Mouse (Mus musculus) C2C12 (cell line): ENCODE data around the gene Ubap1l.

Experiments used
- CEBPB ChIP-seq: IDR thresholded peaks from one replicate; pipeline ENCODE4 v1.6.1; 2011; ENCODE audit warnings: low read depth, mild to moderate bottlenecking, control low read depth, moderate library complexity
- CTCF ChIP-seq: IDR thresholded peaks from one replicate; pipeline ENCODE4 v1.5.1; 2011; ENCODE audit not compliant: control insufficient read depth, insufficient read depth, insufficient read length
- FOSL1 ChIP-seq: IDR thresholded peaks from one replicate; pipeline ENCODE4 v1.8.0; 2011; ENCODE audit warnings: mild to moderate bottlenecking, low read length; ENCODE audit not compliant: poor library complexity, insufficient read depth, severe bottlenecking
- MAX ChIP-seq: IDR thresholded peaks from one replicate; pipeline ENCODE4 v1.6.1; 2011; ENCODE audit warnings: mild to moderate bottlenecking, control low read depth
- MYOD1 ChIP-seq: IDR thresholded peaks from one replicate; pipeline ENCODE4 v1.6.1; 2011; ENCODE audit warnings: low read depth; ENCODE audit not compliant: control insufficient read depth, insufficient read length
- MYOG ChIP-seq: IDR thresholded peaks from one replicate; pipeline ENCODE4 v1.6.1; 2011; ENCODE audit not compliant: control insufficient read depth, insufficient read length; ENCODE audit errors: extremely low read depth
- USF1 ChIP-seq: IDR thresholded peaks from one replicate; pipeline ENCODE4 v1.6.1; 2011; ENCODE audit warnings: low read depth, mild to moderate bottlenecking, control low read depth, moderate library complexity

DNA sequence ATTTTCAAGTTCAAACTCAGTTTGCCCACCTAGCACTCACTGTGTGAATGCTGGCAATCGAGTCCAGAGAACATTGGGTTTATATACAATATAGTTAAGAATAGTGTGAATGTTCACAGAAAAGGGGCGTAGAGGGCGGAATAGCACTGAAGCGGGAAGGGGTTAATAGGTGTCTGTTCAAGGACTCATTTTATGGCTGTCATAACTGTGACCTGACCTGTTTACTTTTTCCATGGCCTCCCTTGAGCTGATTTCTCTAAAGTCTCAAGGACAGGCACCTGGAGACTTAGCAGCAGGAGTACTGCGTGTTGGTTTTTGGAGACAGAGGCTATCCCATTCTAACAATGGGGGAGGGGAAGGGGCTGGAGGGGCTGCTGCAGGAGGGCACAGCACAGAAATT, 26.9 kb upstream of the Ubap1l start:
- TF ChIP-seq CTCF: no peak
- TF ChIP-seq FOSL1: no peak
- TF ChIP-seq MYOD1: no peak
- no peak for TF ChIP-seq CEBPB
- TF ChIP-seq MYOG: no peak
- TF ChIP-seq USF1: no peak
- TF ChIP-seq MAX: no peak
